Mouse (Mus musculus) intestine, postnatal 0 days (tissue): ENCODE data around the gene Adck1. TPM values are rescaled to one million over a fixed set of nuclear protein-coding genes. Genes with fewer than 3 reads are reported as not detected.

Experiments
- ATAC-seq: fragments of 200-750 bp; cut with Nextera tagmentation; 2 replicates; pipeline ENCODE4 v1.8.0; 2017; ENCODE audit warnings: mild to moderate bottlenecking, moderate TSS enrichment, moderate library complexity
- H3K27ac ChIP-seq: fragments of 300-500 bp; sonication (generic); 2 replicates; pipeline ENCODE4 v1.5.1; 2014; ENCODE audit warnings: mild to moderate bottlenecking, low read depth, low read length, moderate library complexity
- H3K27me3 ChIP-seq: fragments of 300-500 bp; sonication (generic); replicated peaks from 2 replicates; pipeline ENCODE4 v1.6.1; 2014; ENCODE audit warnings: low read length, mixed read lengths; ENCODE audit not compliant: control insufficient read depth, insufficient read depth
- H3K36me3 ChIP-seq: fragments of 300-500 bp; sonication (generic); 2 replicates; pipeline ENCODE4 v1.6.1; 2014; ENCODE audit warnings: mild to moderate bottlenecking, moderate library complexity; ENCODE audit not compliant: control insufficient read depth, insufficient read depth
- H3K4me1 ChIP-seq: fragments of 300-500 bp; sonication (generic); replicated peaks from 2 replicates; pipeline ENCODE4 v1.6.1; 2014; ENCODE audit warnings: antibody characterized with exemption, low read length, mixed read lengths; ENCODE audit not compliant: control insufficient read depth, insufficient read depth
- H3K4me2 ChIP-seq: fragments of 300-500 bp; sonication (generic); replicated peaks from 2 replicates; pipeline ENCODE4 v1.6.1; 2014; ENCODE audit warnings: low read depth, mild to moderate bottlenecking, moderate library complexity
- H3K4me3 ChIP-seq: fragments of 300-500 bp; sonication (generic); 2 replicates; pipeline ENCODE4 v1.5.1; 2014; ENCODE audit warnings: low read depth, low read length
- H3K9ac ChIP-seq: fragments of 300-500 bp; sonication (generic); 2 replicates; pipeline ENCODE4 v1.6.1; 2014; ENCODE audit warnings: mild to moderate bottlenecking, low read depth, low read length
- H3K9me3 ChIP-seq: fragments of 300-500 bp; sonication (generic); 2 replicates; pipeline ENCODE4 v1.6.1; 2016; ENCODE audit warnings: mixed run types; ENCODE audit not compliant: control insufficient read depth
- CTCF ChIP-seq: sonication (generic); IDR thresholded peaks from 2 replicates; pipeline ENCODE4 v1.5.1; 2016; ENCODE audit warnings: low read depth, mild to moderate bottlenecking, control low read depth, antibody characterized with exemption, moderate library complexity
- WGBS: fragments of 180-500 bp; shearing (Covaris S2); extraction: QIAGEN DNeasy Blood & Tissue Kit; methylation state at CpG from one replicate; pipeline ENCODE4 v1.1.7; 2014; 5-methylcytosine and 5-hydroxymethylcytosine counted together
- polyA plus RNA-seq: library from polyadenylated mRNA; unstranded; fragments of >200 nt; fragmentation: Nextera tagmentation; extraction: Ambion mirVana; gene quantifications from 2 replicates; pipeline ENCODE4 v1.2.1, GENCODE M21; 2015

Adck1 gene
- polyA plus RNA-seq, 1 experiment from 2014 or later: 10.9 TPM

GRCm38 (mm10) chr12:88433171-88433570, 72.8 kb downstream of the Adck1 start:
- Histone ChIP-seq H3K27ac (no peak overlapping the region), H3K9ac (no peak overlapping the region), H3K4me2 (no peak overlapping the region), H3K4me1 (no peaks in the 10 kb centered on the region), H3K36me3 (no peaks in the 10 kb centered on the region), H3K27me3 (no peaks in the 10 kb centered on the region), H3K4me3 (no peak overlapping the region), H3K9me3 (no peaks in the 10 kb centered on the region)
- no peak for TF ChIP-seq CTCF
- 96% methylated on average over 7 of the region's 7 CpGs for WGBS
- no peak for ATAC-seq

GRCm38 (mm10) chr12:88436962-88437750, 76.8 kb downstream of the Adck1 start:
- no peak for ATAC-seq

DNA sequence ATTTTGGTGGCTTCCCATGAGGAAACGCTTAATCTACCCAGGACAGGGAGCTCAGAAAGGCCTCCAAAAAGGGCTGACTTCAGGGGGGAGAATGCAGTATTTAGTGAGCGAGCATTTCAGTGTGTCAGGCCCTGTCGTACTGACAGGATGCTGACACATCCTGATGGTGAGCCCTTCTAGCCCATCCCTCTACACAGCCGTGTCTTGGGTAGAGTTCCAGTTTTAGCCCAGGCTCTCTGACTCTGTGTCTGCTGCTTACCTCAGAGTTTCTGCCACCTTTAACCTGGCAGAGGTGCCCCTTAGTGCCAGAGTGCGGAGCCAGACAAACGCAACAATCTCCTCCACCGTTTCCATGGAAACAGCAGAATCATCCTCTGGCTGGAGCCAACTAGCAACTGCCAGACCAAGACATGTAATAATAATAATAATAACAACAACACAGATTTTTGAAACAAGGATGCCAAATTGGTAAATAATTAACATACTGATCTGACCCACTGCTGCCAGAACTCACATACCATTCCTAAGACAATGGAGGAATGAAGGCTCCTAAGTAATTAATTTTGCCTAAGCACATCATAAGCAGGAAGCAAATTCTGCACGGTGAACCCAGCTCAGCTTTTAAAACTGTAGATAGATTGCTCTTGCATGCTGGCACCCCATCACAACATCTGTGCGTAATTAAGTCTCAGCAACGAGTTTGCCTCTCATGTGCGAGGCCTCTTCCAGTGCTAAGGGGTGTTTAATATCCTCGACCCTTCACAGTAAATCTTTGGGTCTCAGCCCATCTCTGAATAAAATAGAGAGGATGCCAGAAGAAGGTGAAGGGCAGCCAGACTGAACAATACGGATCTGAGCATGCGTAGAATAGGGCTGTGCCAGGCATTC, 81.8 kb downstream of the Adck1 start:
- ATAC-seq: no peak
- Histone ChIP-seq H3K27me3 (no peaks in the 10 kb centered on the region), H3K4me2 (no peak overlapping the region), H3K9ac (no peak overlapping the region), H3K4me3 (no peak overlapping the region), H3K27ac (no peak overlapping the region), H3K9me3 (no peaks in the 10 kb centered on the region), H3K4me1 (no peaks in the 10 kb centered on the region), H3K36me3 (peaks cover 8% of the 10 kb centered on the region; the same call in 1 of the 2 replicates)
- TF ChIP-seq CTCF: no peak
- WGBS: 88% methylated on average over 14 of the region's 14 CpGs

More at GRCm38 (mm10) chr12:88436962-88437750, 76.8 kb downstream of the Adck1 start:
- Histone ChIP-seq H3K27ac (no peak overlapping the region), H3K4me2 (no peak overlapping the region), H3K4me3 (no peak overlapping the region), H3K4me1 (no peaks in the 10 kb centered on the region), H3K36me3 (peaks cover 8% of the 10 kb centered on the region; the same call in 1 of the 2 replicates), H3K27me3 (no peaks in the 10 kb centered on the region), H3K9ac (no peak overlapping the region), H3K9me3 (no peaks in the 10 kb centered on the region)
- TF ChIP-seq CTCF: no peak
- WGBS: 81% methylated on average over 15 of the region's 15 CpGs

GRCm38 (mm10) chr12:88444040-88444439, 83.7 kb downstream of the Adck1 start:
- H3K4me3 ChIP-seq: no peak overlapping the region
- no peak for TF ChIP-seq CTCF
- no peaks in the 10 kb centered on the region for H3K4me1 ChIP-seq
- 83% methylated on average over 5 of the region's 5 CpGs for WGBS
- ATAC-seq: no peak
- no peak overlapping the region for H3K4me2 ChIP-seq
- no peaks in the 10 kb centered on the region for H3K9me3 ChIP-seq
- no peak overlapping the region for H3K9ac ChIP-seq
- peaks cover 13% of the 10 kb centered on the region; the same call in 1 of the 2 replicates for H3K36me3 ChIP-seq
- H3K27ac ChIP-seq: no peak overlapping the region
- H3K27me3 ChIP-seq: no peaks in the 10 kb centered on the region

DNA sequence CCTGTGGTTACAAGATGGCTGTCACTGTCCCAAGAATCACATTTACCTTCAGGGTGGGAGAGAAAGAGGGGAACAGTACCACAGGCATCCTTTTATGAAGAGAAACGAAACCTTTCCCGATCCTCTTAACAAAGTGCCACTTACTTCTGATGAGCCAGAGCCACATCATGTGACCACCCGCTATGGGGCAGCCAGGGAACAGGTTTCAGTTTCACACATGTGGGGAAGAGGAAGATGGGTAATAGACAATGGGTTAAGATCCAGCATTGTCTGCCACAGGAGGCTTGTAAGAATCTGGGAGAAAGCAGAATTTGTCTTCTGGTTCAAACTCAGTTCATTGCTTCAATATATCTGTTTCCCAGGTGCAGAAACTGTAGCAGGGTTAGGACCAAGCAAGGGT, 85.1 kb downstream of the Adck1 start:
- no peak for ATAC-seq
- Histone ChIP-seq H3K9me3 (no peaks in the 10 kb centered on the region), H3K27me3 (no peaks in the 10 kb centered on the region), H3K36me3 (peaks cover 20% of the 10 kb centered on the region; the same call in 1 of the 2 replicates), H3K27ac (no peak overlapping the region), H3K4me1 (no peaks in the 10 kb centered on the region), H3K4me2 (no peak overlapping the region), H3K9ac (no peak overlapping the region), H3K4me3 (no peak overlapping the region)
- WGBS: 86% methylated on average over 3 of the region's 3 CpGs
- TF ChIP-seq CTCF: no peak
